Comparison of ENCODE assay signal across 1 mouse cellular context in the genomic region with DNA sequence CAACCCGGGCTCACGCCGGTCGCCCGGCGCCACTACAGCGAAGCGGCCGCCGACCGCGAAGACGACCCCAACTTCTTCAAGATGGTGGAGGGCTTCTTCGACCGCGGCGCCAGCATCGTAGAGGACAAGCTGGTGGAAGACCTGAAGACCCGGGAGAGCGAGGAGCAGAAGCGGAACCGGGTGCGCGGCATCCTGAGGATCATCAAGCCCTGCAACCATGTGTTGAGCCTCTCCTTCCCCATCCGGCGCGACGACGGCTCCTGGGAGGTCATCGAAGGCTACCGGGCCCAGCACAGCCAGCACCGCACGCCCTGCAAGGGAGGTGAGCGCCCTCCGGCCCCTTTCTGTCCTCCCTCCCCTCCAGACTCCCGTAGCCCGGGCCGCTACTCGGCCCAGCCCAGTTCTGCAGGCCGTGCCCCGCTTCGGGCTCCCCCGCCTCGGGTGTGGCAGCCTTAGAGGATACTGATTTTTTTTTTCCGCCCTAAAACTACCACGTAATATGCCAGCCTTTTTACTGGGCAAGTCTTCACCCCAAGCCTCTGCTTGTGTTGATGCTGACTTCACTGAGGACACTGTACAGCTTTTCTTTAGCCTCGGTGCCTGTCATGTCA.
A peak's percentile ranks its signal among the peaks of the same experiment; 100 is the strongest.
TF ChIP-seq lines count a peak whose summit lies in the region.

No protein-coding gene starts in this region.

TF ChIP-seq in CH12.LX, 34 proteins besides CTCF, POLR2A, EP300 and RAD21:
- TF ChIP-seq NRF1 (IDR thresholded peaks at IDR 0.05; ENCODE audit: low read depth, low read length): no peak
- TF ChIP-seq MXI1 (IDR thresholded peaks at IDR 0.05; ENCODE audit: low read depth, low read length): 0 out of 2 replicates have a peak, but pooled peaks have one; percentile 20
- TF ChIP-seq SIN3A (IDR thresholded peaks at IDR 0.05; ENCODE audit: low read length): peak; percentile 41
- TF ChIP-seq MAX (IDR thresholded peaks at IDR 0.05; ENCODE audit: low read length): peak; percentile 37; the same call in 1 of the 2 replicates
